9 mouse cellular contexts compared by ENCODE assay signal in the genomic region with DNA sequence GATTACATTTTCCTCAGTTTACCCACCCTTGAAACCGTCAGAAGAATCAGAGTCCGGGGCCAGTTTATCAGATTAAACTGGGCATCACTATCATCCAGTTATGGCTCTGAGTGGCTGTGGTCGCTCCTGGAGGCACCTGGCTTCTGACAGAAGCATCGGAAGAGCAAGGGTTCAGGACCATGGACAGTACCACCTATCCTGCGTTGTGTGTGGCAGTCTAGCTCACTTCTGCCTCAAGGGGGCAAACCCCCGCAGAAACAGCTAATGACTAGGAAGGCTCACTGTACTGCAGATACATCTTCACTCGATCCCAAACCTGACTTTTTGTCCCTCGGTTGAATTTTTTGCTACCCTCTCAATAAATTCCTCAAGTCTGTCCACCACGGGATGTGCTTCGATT.
A peak's percentile ranks its signal among the peaks of the same experiment; 100 is the strongest.
DNase-seq lines count a peak whose midpoint lies in the region; ATAC-seq and TF ChIP-seq lines count a peak whose summit lies in the region.
"Had no signal": no experiment of that assay in that cellular context is flagged by ENCODE, and none has a peak within 500 bp of the region (broad histone marks: within the 10 kb centered on the region; RNA-seq: fewer than 3 reads in every experiment).

No protein-coding gene starts in this region.

- no peak overlapping the region for H3K4me3 ChIP-seq in forebrain, postnatal 0 days (ENCODE audit: low read depth, low read length)
- no peak overlapping the region for H3K4me3 ChIP-seq in forebrain, embryonic 12.5 days (replicated peaks)
- no peak overlapping the region for H3K4me3 ChIP-seq in midbrain, postnatal 0 days (ENCODE audit: low read depth, low read length)
- no peak overlapping the region for H3K4me3 ChIP-seq in midbrain, embryonic 15.5 days
- H3K4me3 ChIP-seq: limb, embryonic 15.5 days had no signal

- H3K27me3 ChIP-seq in forebrain, postnatal 0 days (ENCODE audit: insufficient read depth, low read length): no peaks in the 10 kb centered on the region
- H3K27me3 ChIP-seq in forebrain, embryonic 12.5 days: 0 out of 2 replicates have a peak, but pooled peaks cover 5% of the 10 kb centered on the region
- no peaks in the 10 kb centered on the region for H3K27me3 ChIP-seq in midbrain, postnatal 0 days (ENCODE audit: insufficient read depth, low read length)
- H3K27me3 ChIP-seq in midbrain, embryonic 15.5 days (replicated peaks): no peaks in the 10 kb centered on the region
- H3K27me3 ChIP-seq: limb, embryonic 15.5 days had no signal

- TF ChIP-seq CTCF in forebrain, postnatal 0 days (IDR thresholded peaks at IDR 0.05; ENCODE audit: low read depth): peak; percentile 56
- peak; percentile 67 for TF ChIP-seq CTCF in midbrain, postnatal 0 days (IDR thresholded peaks at IDR 0.05)

- H3K9ac ChIP-seq in forebrain, postnatal 0 days: no peak overlapping the region
- no peak overlapping the region for H3K9ac ChIP-seq in forebrain, embryonic 12.5 days
- no peak overlapping the region for H3K9ac ChIP-seq in midbrain, postnatal 0 days (replicated peaks; ENCODE audit: low read length, poor library complexity, severe bottlenecking)
- H3K9ac ChIP-seq in midbrain, embryonic 15.5 days: no peak overlapping the region
- H3K9ac ChIP-seq: limb, embryonic 15.5 days had no signal

- no peaks in the 10 kb centered on the region for H3K4me1 ChIP-seq in forebrain, postnatal 0 days (ENCODE audit: insufficient read depth)
- H3K4me1 ChIP-seq in forebrain, embryonic 12.5 days: peaks cover 25% of the 10 kb centered on the region
- peaks cover 11% of the 10 kb centered on the region; the same call in 1 of the 2 replicates for H3K4me1 ChIP-seq in midbrain, postnatal 0 days (ENCODE audit: insufficient read depth, low read length)
- peaks cover 50% of the 10 kb centered on the region for H3K4me1 ChIP-seq in midbrain, embryonic 15.5 days
- H3K4me1 ChIP-seq: limb, embryonic 15.5 days had no signal

- no peak for ATAC-seq in forebrain, postnatal 0 days
- no peak for ATAC-seq in forebrain, embryonic 12.5 days (ENCODE audit: low FRiP score)
- ATAC-seq in midbrain, postnatal 0 days (ENCODE audit: low FRiP score): no peak
- ATAC-seq in midbrain, embryonic 15.5 days (replicated peaks): no peak
- ATAC-seq in cerebellum, adult (ENCODE audit: insufficient number of reproducible peaks, low FRiP score, low TSS enrichment): no peak

- H3K36me3 ChIP-seq in forebrain, postnatal 0 days (ENCODE audit: insufficient read depth): no peaks in the 10 kb centered on the region
- no peaks in the 10 kb centered on the region for H3K36me3 ChIP-seq in forebrain, embryonic 12.5 days (replicated peaks)
- no peaks in the 10 kb centered on the region for H3K36me3 ChIP-seq in midbrain, postnatal 0 days (ENCODE audit: insufficient read depth, low read length)
- H3K36me3 ChIP-seq in midbrain, embryonic 15.5 days (replicated peaks): no peaks in the 10 kb centered on the region
- H3K36me3 ChIP-seq: limb, embryonic 15.5 days had no signal

- WGBS in forebrain, postnatal 0 days: 18% methylated on average over 10 of the region's 10 CpGs
- WGBS in forebrain, embryonic 12.5 days: 16% methylated on average over 10 of the region's 10 CpGs
- WGBS in midbrain, postnatal 0 days: 25% methylated on average over 10 of the region's 10 CpGs
- WGBS in midbrain, embryonic 15.5 days: 19% methylated on average over 10 of the region's 10 CpGs

- no peak overlapping the region for H3K27ac ChIP-seq in forebrain, postnatal 0 days (ENCODE audit: low read depth, low read length)
- H3K27ac ChIP-seq in forebrain, embryonic 12.5 days: no peak overlapping the region
- H3K27ac ChIP-seq in midbrain, postnatal 0 days (ENCODE audit: low read depth, low read length): no peak overlapping the region
- no peak overlapping the region for H3K27ac ChIP-seq in midbrain, embryonic 15.5 days
- H3K27ac ChIP-seq: limb, embryonic 15.5 days had no signal

- DNase-seq in forebrain, postnatal 0 days: no peak
- DNase-seq in midbrain, postnatal 0 days (ENCODE audit: low spot score): peak; percentile 68
- peak; percentile 86 for DNase-seq in hindlimb bud, embryonic 11.5 days (ENCODE audit: extremely low spot score, low read depth, low spot score)
- peak; percentile 70 for DNase-seq in thymus, postnatal 0 days (ENCODE audit: low spot score)
- DNase-seq in left cerebral cortex, adult 18-20 months (ENCODE audit: low spot score in 2 of 2): no peak

- H3K4me2 ChIP-seq in forebrain, postnatal 0 days (ENCODE audit: low read depth): no peak overlapping the region
- no peak overlapping the region for H3K4me2 ChIP-seq in forebrain, embryonic 12.5 days
- H3K4me2 ChIP-seq in midbrain, postnatal 0 days (ENCODE audit: low read depth, low read length, poor library complexity, severe bottlenecking): no peak overlapping the region
- no peak overlapping the region for H3K4me2 ChIP-seq in midbrain, embryonic 15.5 days
- H3K4me2 ChIP-seq: limb, embryonic 15.5 days had no signal

- H3K9me3 ChIP-seq in forebrain, postnatal 0 days (ENCODE audit: low read length): no peaks in the 10 kb centered on the region
- no peaks in the 10 kb centered on the region for H3K9me3 ChIP-seq in forebrain, embryonic 12.5 days
- no peaks in the 10 kb centered on the region for H3K9me3 ChIP-seq in midbrain, postnatal 0 days (ENCODE audit: low read length)
- no peaks in the 10 kb centered on the region for H3K9me3 ChIP-seq in midbrain, embryonic 15.5 days
- H3K9me3 ChIP-seq: limb, embryonic 15.5 days had no signal

Comparison
In these comparisons a context has a peak if more than half of its experiments do, and no peak if none do; other contexts are left out.
1. DNase-seq: peak in midbrain, postnatal 0 days (single experiment), hindlimb bud, embryonic 11.5 days (single experiment) and thymus, postnatal 0 days (single experiment); none in forebrain, postnatal 0 days (single experiment) and left cerebral cortex, adult 18-20 months (0 of 2).